Mouse (Mus musculus) cortical plate, adult 2 months (tissue): ENCODE measurements around the gene Cbx4. TPM values are rescaled to one million over a fixed set of nuclear protein-coding genes. Genes with fewer than 3 reads are reported as not detected.
A peak's percentile ranks its signal among the peaks of the same experiment; 100 is the strongest.

ENCODE experiments used
- H3K27ac ChIP-seq: fragments of 200-500 bp; 2 replicates; pipeline ENCODE4 v1.5.1; 2012; ENCODE audit warnings: low read length, control low read depth, inconsistent platforms; ENCODE audit not compliant: insufficient read depth
- H3K4me1 ChIP-seq: fragments of 200-500 bp; 2 replicates; pipeline ENCODE4 v1.6.1; 2011; ENCODE audit warnings: low read length; ENCODE audit not compliant: control insufficient read depth, insufficient read depth
- H3K4me3 ChIP-seq: fragments of 200-500 bp; 2 replicates; pipeline ENCODE4 v1.5.1; 2011; ENCODE audit warnings: mild to moderate bottlenecking, low read length, control low read depth; ENCODE audit not compliant: insufficient read depth
- CTCF ChIP-seq: fragments of 200-500 bp; IDR thresholded peaks from 2 replicates; pipeline ENCODE4 v1.5.1; 2011; ENCODE audit warnings: mild to moderate bottlenecking, control low read depth, low read length; ENCODE audit not compliant: insufficient read depth; ENCODE audit errors: extremely low read depth
- POLR2A ChIP-seq: fragments of 200-500 bp; IDR thresholded peaks from 2 replicates; pipeline ENCODE4 v1.6.1; 2011; ENCODE audit warnings: mild to moderate bottlenecking, low read length, control low read depth; ENCODE audit not compliant: insufficient read depth; ENCODE audit errors: extremely low read depth
- polyA plus RNA-seq: library from polyadenylated mRNA; depleted of rRNA; stranded (reverse); fragments of >200 nt; gene quantifications from 2 replicates; pipeline ENCODE4 v1.2.3, GENCODE M21; 2012

Gene Cbx4
- polyA plus RNA-seq, 1 experiment: 47.5 TPM

- peaks cover 2% of the 10 kb centered on the region; the same call in 1 of the 2 replicates for H3K4me1 ChIP-seq
- H3K27ac ChIP-seq: peak overlapping the region; percentile 98
- 0 out of 2 replicates have a peak, but pooled peaks have one; percentile 4 for TF ChIP-seq POLR2A
- TF ChIP-seq CTCF: no peak
- peak overlapping the region; percentile 99 for H3K4me3 ChIP-seq
These were observed 1.4 kb downstream of the Cbx4 start for GRCm38 (mm10) chr11:119084446-119085278.

GRCm38 (mm10) chr11:119083724-119084445 lies 2.1 kb downstream of the Cbx4 start:
- Histone ChIP-seq H3K27ac (peak overlapping the region; percentile 98; the same call in 1 of the 2 replicates), H3K4me3 (peak overlapping the region; percentile 99), H3K4me1 (peaks cover 2% of the 10 kb centered on the region; the same call in 1 of the 2 replicates)
- TF ChIP-seq POLR2A (no peak), CTCF (no peak)

- Histone ChIP-seq H3K4me3 (peak overlapping the region; percentile 99), H3K27ac (no peak overlapping the region), H3K4me1 (peaks cover 2% of the 10 kb centered on the region; the same call in 1 of the 2 replicates)
- no peak for TF ChIP-seq CTCF
- TF ChIP-seq POLR2A: no peak
These were observed 3.1 kb downstream of the Cbx4 start for GRCm38 (mm10) chr11:119082638-119083599.

GRCm38 (mm10) chr11:119081839-119082637 lies 4.0 kb downstream of the Cbx4 start:
- Histone ChIP-seq H3K27ac (no peak overlapping the region), H3K4me1 (peaks cover 2% of the 10 kb centered on the region; the same call in 1 of the 2 replicates), H3K4me3 (no peak overlapping the region)
- no peak for TF ChIP-seq POLR2A
- TF ChIP-seq CTCF: peak; percentile 35; the same call in 1 of the 2 replicates

GRCm38 (mm10) chr11:119081148-119081838 lies 4.7 kb downstream of the Cbx4 start:
- Histone ChIP-seq H3K27ac (no peak overlapping the region), H3K4me3 (no peak overlapping the region), H3K4me1 (peaks cover 2% of the 10 kb centered on the region; the same call in 1 of the 2 replicates)
- TF ChIP-seq CTCF (no peak), POLR2A (no peak)

- Histone ChIP-seq H3K4me3 (no peak overlapping the region), H3K27ac (no peak overlapping the region), H3K4me1 (peaks cover 2% of the 10 kb centered on the region; the same call in 1 of the 2 replicates)
- no peak for TF ChIP-seq POLR2A
- no peak for TF ChIP-seq CTCF
These were observed 5.4 kb downstream of the Cbx4 start for GRCm38 (mm10) chr11:119080461-119081147.

- Histone ChIP-seq H3K4me1 (peaks cover 2% of the 10 kb centered on the region; the same call in 1 of the 2 replicates), H3K27ac (no peak overlapping the region), H3K4me3 (no peak overlapping the region)
- no peak for TF ChIP-seq POLR2A
- no peak for TF ChIP-seq CTCF
These were observed 6.6 kb downstream of the Cbx4 start for GRCm38 (mm10) chr11:119079445-119079837.
